Mouse (Mus musculus) kidney, adult 11 months (tissue): ENCODE data around the gene Tram2.

Experiments
- DNase-seq: peaks from one replicate; pipeline ENCODE4 v3.0.0; 2022

Gene Tram2

DNA sequence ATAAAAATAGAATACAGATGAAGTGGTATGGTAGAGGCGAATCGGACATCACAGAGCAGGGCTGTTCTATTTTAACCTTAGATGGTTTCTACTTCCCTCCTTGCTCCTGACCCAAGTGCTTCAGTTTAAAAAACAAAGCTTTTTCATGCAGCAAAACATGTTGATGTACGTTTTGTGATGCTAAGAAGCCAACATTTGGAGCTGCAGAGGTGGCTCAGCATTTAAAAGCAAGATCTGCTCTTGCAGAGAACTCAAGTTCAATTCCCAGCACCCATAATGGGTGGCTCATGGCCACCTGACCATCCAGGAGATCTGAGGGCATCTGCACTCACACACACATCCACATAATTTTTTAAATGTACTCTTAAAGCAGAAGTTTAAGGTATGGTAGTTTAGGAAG is 124.2 kb downstream of the Tram2 start:
- no peak for DNase-seq

DNA sequence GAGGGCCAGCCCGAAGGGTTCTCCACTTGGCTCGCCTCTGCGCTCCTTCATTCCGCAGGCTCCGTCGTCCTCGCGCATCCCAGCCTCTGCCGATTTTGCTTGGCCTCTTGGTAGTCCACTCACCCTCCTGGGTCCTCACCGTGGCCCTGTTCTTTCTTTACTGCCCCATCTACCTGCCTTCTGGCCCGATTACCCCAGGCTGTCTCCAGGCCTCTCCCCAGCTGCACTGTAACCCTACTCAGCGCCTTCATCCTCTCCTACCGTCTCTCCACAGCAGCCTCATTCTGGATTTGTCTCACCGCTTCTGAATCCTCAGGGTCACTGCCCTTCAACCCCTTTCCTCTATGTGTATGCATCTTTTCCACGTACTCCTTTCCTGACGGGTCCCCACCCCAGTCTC is 127.2 kb downstream of the Tram2 start:
- no peak for DNase-seq

DNA sequence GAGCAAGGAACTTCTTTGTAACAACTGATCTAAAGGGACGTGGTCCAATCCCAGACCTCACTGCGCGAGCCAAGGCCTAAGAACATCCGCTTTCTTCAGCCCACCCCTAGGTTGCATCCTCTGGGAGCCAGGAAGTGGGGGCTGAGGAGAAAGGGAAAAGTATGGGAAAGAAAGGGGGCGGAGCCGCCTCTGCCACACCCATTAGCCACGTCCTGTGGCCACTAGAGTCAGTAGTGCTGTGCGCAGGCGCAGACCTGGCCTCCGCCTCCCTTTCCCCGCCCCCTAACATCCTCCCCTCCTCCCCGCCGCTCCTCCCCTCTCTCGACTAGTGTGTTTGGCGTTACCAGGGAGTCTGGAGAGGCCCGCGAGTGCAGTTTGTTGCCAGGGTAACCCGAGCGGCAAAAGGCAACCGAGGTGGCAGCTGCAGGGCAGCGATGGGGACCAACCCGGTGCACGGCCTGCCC is 127.7 kb downstream of the Tram2 start, which contains the start of gene Efhc1:
Efhc1 (plus strand) TSS at position 327 of the 464 bp plus-strand sequence.
- DNase-seq: peak; percentile 89
